Mouse (Mus musculus) bone marrow, adult 2 months (tissue): Measurements from ENCODE around the gene Chd3.

ENCODE experiments used
- CTCF ChIP-seq: fragments of 200-500 bp; IDR thresholded peaks from 2 replicates; pipeline ENCODE4 v1.5.1; 2011; ENCODE audit warnings: low read length, control low read depth; ENCODE audit not compliant: control insufficient read depth, insufficient read depth
- POLR2A ChIP-seq: fragments of 200-500 bp; IDR thresholded peaks from 2 replicates; pipeline ENCODE4 v1.6.1; 2011; ENCODE audit warnings: low read depth, mild to moderate bottlenecking, control low read depth, low read length, borderline replicate concordance; ENCODE audit not compliant: control insufficient read depth

GRCm38 (mm10) chr11:69406282-69406681, 37.1 kb upstream of the Chd3 start:
- no peak for TF ChIP-seq CTCF
- no peak for TF ChIP-seq POLR2A
